Mouse (Mus musculus) kidney, postnatal 14 days (tissue): Measurements from ENCODE around the gene Hnrnpc.

Experiments
- DNase-seq: peaks from one replicate; pipeline ENCODE4 v3.0.0; 2022; ENCODE audit warnings: mixed read lengths

Hnrnpc gene

DNA sequence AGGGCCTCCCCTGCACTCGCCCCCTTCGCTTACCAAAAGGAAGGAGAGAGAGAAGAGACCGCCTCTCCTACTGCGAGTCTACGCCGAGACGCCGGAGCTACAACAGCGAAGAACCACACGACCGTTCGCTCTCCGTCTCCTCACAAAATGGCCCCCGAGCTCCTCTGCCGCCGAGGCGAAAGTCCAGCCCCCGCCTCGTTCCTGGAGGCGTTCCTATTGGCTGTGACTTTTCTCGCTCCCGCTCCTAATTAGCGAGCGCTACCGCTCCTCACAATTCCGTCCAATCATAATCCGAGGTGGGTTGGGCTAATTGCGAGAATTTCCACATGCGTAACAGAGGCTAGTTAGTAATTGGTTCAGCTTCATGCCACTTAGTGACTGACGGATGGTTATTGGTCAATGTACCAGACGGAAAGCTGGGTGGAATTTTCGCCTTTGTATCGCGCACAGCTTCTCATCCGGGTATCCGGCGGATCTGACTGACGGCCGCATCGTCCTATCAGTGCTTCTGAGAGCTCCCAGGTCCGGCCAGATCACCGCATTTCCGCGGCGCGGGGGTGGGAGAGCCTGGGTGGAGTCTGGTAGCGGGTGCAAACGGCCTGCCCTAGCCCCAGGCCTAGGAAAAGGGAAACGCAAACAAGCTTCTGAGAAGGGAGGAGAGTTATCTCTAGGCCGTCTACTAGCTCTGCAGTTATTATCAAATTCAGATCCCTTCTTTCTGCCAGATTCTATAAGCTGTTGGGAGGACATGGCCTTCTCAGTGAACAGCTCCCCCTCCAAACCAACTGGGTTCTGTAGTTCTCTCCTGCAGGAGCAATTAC lies at the start of gene Hnrnpc:
Gene Hnrnpc, minus strand, starts transcription at position 173 of the 821 bp plus-strand sequence.
- peak; percentile 100 for DNase-seq

- no peak for DNase-seq
These were observed 48.8 kb upstream of the Hnrnpc start for GRCm38 (mm10) chr14:52152613-52153012.

- DNase-seq: no peak
These were observed 48.4 kb upstream of the Hnrnpc start for GRCm38 (mm10) chr14:52152179-52152578.

- DNase-seq: no peak
These were observed 46.1 kb upstream of the Hnrnpc start for GRCm38 (mm10) chr14:52149888-52150287.

GRCm38 (mm10) chr14:52146540-52146939 lies 42.7 kb upstream of the Hnrnpc start:
- no peak for DNase-seq

- DNase-seq: no peak
These were observed 40.3 kb upstream of the Hnrnpc start for GRCm38 (mm10) chr14:52144165-52144564.

- no peak for DNase-seq
These were observed 37.8 kb upstream of the Hnrnpc start for GRCm38 (mm10) chr14:52141445-52142127.

GRCm38 (mm10) chr14:52140577-52141444 lies 37.0 kb upstream of the Hnrnpc start:
- no peak for DNase-seq

GRCm38 (mm10) chr14:52133584-52133983 lies 29.8 kb upstream of the Hnrnpc start:
- no peak for DNase-seq

DNA sequence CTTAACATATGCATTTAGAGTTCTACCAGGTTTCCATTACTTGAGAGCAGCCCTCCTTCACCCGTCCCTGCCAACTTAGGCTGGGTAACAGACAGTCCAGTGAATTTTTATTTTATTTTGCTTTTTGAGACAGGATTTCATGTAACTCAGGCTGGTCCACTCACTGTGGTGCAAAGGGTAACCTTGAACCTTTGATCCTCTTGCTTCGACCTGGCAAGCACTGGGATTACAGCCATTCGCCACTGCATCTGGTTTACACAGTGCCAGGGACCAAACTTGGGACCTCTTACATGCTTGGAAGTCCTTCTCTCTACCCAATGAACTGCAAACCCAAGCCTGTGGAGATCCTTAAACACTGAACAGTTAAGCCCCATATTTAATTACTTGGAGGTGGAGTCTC lies 20.8 kb upstream of the Hnrnpc start:
- no peak for DNase-seq

DNA sequence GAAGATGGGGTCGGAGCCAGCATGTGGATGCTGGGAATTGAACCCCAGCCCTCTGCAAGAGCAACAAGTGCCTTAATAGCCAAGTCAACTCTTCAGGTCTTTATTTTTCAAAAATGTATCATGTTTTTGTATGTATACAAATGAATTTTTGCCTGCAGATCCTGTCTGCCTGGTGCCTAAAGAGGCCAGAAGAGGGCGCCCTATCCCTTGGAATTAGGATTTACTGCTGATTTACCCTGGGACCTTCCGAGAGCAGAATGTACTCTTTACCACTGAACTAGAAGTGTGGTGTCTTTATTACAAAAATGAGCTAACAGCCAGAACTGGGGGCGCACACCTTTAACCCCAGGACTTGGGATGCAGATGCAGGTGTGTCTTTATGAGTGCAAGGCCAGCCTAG lies 20.1 kb upstream of the Hnrnpc start:
- peak; percentile 78 for DNase-seq

GRCm38 (mm10) chr14:52120169-52120568 lies 16.3 kb upstream of the Hnrnpc start:
- DNase-seq: no peak

GRCm38 (mm10) chr14:52118823-52119608 lies 15.2 kb upstream of the Hnrnpc start:
- peak; percentile 61 for DNase-seq

DNA sequence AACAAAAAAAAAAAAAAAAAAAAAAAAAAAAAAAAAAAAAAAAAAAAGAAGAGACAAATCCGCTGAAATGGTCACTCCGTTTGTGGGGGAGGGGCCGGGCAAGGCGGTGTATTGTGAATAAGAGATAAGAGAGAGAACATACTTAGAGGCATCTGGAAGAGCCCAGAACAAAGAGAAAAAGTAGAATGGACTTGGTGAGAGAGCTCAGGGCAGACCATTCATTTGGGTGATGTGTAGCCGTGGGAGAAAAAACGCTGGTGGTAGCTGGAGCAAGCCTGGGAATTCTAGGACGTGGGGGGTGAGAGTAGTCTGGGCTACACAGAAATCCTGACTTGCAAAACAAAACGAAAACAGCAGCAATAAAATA lies 14.6 kb upstream of the Hnrnpc start:
- DNase-seq: no peak

DNA sequence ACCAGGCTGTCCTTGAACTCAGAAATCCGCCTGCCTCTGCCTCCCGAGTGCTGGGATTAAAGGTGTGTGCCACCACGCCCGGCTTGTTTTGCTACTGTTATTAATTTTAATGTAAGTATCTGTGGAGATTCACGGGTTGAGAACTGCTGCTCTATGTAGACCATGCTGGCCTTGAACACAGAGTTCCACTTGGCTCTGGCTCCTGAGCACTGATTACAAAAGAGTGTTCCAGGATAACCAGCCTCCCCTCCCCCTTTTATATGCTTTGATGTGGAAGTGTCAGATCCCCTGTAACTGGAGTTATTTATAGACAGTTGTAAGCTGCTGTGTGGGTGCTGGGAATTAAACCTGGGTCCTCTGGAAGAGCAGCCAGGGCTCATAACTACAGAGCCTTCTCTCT lies 13.4 kb upstream of the Hnrnpc start:
- DNase-seq: no peak

DNA sequence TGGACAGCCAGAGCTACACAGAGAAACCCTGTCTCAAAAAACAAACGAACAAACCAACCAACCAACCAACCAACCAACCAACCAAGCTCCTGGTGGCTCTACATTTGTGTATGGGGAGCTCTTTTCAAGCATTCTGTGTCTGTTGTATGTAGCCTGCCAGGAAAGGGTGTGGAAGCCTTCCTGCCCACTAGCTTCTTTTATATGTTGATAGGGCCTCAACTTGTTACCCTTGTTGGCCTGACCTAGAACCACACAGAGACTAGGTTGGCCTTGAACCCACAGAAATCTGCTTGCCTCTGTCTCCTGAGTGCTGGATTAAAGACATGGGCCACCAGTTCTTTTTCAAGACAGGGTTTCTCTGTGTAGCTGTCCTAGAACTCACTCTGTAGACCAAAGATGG lies 10.3 kb upstream of the Hnrnpc start:
- DNase-seq: no peak

GRCm38 (mm10) chr14:52110346-52110745 lies 6.5 kb upstream of the Hnrnpc start, which contains the start of gene Rpgrip1:
Rpgrip1 (plus strand) TSS chr14:52110704.
- no peak for DNase-seq

DNA sequence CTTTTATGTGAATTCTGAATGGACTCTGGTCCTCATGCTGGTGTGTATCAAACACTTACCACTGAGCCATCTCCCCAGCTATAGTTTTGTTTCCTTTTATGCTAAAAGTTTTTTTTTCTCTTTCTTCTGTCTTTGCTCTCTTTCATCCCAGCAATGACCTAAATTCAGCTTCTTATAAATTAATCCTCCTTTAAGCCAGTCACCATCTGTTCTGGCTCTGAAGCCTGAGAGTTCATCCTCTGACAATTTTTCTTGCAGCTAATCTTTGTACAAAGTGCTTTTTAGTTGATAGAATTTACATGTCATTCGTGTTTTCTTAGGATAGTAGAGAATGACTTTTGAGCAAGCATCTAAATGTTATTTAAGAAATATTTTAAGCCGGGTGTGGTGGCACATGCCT lies 4.2 kb upstream of the Hnrnpc start:
- no peak for DNase-seq

GRCm38 (mm10) chr14:52106741-52107140 lies 2.9 kb upstream of the Hnrnpc start:
- DNase-seq: peak; percentile 69

DNA sequence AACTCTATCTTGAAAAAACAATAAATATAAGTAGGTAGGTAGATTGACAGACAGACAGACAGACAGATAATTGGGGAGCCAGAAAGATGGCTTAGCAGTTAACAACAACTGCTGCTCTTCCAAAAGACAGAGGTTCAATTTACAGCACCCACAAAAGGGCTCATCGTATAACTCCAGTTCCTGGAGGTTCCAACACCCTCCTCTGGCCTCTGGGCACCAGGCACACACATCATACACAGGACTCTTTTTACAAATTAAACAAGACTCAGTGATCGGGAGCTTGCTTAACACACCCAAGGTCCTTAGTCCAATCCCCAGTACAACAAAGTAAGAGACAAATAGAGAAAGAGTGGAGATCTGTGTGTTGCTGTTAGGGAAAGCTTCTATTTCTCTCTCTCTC lies 1.5 kb upstream of the Hnrnpc start:
- DNase-seq: no peak

DNA sequence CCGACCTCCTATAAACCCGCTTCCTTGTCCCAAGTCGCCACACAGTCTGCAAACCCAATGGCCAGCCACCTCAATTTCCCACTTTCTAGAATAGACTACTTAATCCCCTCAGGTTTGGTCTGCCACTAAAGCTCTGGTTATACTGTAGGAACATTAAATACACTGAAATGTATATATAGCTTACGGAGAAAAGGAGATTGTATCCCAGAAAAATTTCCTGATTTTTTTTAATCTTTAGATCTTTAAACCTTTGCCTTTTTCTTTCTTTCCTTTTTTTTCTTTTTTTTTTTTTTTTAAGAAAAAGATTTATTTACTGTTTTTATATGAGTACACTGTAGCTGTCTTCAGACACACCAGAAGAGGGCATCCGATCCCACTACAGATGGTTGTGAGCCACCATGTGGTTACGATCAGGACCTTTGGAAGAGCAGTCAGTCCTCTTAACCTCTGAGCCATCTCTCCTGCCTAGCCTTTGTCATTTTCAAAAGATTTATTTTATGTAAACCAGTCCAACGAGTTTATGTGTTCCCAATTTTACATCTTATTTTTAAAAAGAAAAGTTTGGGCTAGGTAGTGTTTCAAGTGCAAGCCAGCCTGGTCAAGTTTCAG lies 953 bp upstream of the Hnrnpc start:
- no peak for DNase-seq

DNA sequence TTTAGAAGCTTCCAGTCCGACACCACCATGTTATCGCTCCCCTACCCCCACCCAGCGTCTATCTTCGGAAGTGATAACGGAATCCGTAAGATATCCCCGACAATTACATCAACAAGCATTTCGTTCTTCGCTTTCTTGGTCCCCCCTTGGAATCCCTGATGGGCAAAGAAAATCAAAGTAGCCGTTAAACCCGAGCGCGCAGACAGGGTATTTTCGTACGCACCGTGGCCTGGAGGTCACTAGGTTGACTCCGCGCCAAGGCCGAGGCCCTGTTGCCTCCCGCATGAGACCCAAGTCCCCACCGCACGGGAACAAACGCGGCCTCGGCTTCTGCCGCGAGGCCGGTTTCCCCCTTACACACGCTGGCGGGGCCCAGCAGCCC lies 363 bp downstream of the Hnrnpc start:
- no peak for DNase-seq
